Mouse (Mus musculus): Measurements from ENCODE around the gene Tdpoz1. TPM values are rescaled to one million over a fixed set of nuclear protein-coding genes. Genes with fewer than 3 reads are reported as not detected.
"Not testable (repeated sequence)": the region's sequence is repeated elsewhere in the genome, so short reads cannot be mapped to it uniquely, and the experiment has no call there.

Tdpoz1 gene
- polyA plus RNA-seq (2012; ENCODE audit: insufficient read depth, low replicate concordance) = not detected in 2 replicates

GRCm38 (mm10) chr3:93676210-93676609, at the start of gene Tdpoz1:
TSS of gene Tdpoz1 (minus strand) at chr3:93676310.
- H3K36me3 ChIP-seq (replicated peaks; ENCODE audit: low read length); H3K9me3 ChIP-seq; H3K4me3 ChIP-seq (replicated peaks); H3K4me1 ChIP-seq; H3K27me3 ChIP-seq (replicated peaks): not testable (repeated sequence)

- H3K36me3 ChIP-seq (replicated peaks; ENCODE audit: low read length); H3K4me3 ChIP-seq (replicated peaks); H3K4me1 ChIP-seq; H3K27me3 ChIP-seq (replicated peaks); H3K9me3 ChIP-seq: not testable (repeated sequence)
Observed at GRCm38 (mm10) chr3:93708969-93709637, 33.0 kb upstream of the Tdpoz1 start.

GRCm38 (mm10) chr3:93692970-93693369, 16.9 kb upstream of the Tdpoz1 start, which contains the start of gene Gm37596:
TSS of gene Gm37596 (minus strand) at chr3:93693070.
- not testable (repeated sequence) for H3K27me3 ChIP-seq (replicated peaks); H3K4me3 ChIP-seq (replicated peaks); H3K9me3 ChIP-seq; H3K4me1 ChIP-seq; H3K36me3 ChIP-seq (replicated peaks; ENCODE audit: low read length)

GRCm38 (mm10) chr3:93670805-93671503, 5.2 kb downstream of the Tdpoz1 start:
- not testable (repeated sequence) for H3K36me3 ChIP-seq (replicated peaks; ENCODE audit: low read length); H3K4me3 ChIP-seq (replicated peaks); H3K27me3 ChIP-seq (replicated peaks); H3K9me3 ChIP-seq; H3K4me1 ChIP-seq

- H3K4me1 ChIP-seq = no peaks in the 10 kb centered on the region
- no peak overlapping the region for H3K4me3 ChIP-seq (replicated peaks)
- H3K36me3 ChIP-seq (replicated peaks; ENCODE audit: low read length) = no peaks in the 10 kb centered on the region
- H3K9me3 ChIP-seq = peaks cover 9% of the 10 kb centered on the region; the same call in 1 of the 2 replicates
- TF ChIP-seq GATA1 (IDR thresholded peaks at IDR 0.05; ENCODE audit: borderline replicate concordance, low read length) = no peak
- H3K27me3 ChIP-seq (replicated peaks) = no peaks in the 10 kb centered on the region
Observed at GRCm38 (mm10) chr3:93654260-93654659, 21.9 kb downstream of the Tdpoz1 start.

- TF ChIP-seq GATA1 (IDR thresholded peaks at IDR 0.05; ENCODE audit: borderline replicate concordance, low read length) = no peak
- TF ChIP-seq FLI1 (IDR thresholded peaks at IDR 0.05; ENCODE audit: low read length) = no peak
- no peaks in the 10 kb centered on the region for H3K4me1 ChIP-seq
- H3K9me3 ChIP-seq = peaks cover 9% of the 10 kb centered on the region; the same call in 1 of the 2 replicates
- H3K36me3 ChIP-seq (replicated peaks; ENCODE audit: low read length) = no peaks in the 10 kb centered on the region
- no peaks in the 10 kb centered on the region for H3K27me3 ChIP-seq (replicated peaks)
- H3K4me3 ChIP-seq (replicated peaks) = no peak within 1 kb of the TSS
Observed at GRCm38 (mm10) chr3:93652586-93652985, 23.5 kb downstream of the Tdpoz1 start, which contains the start of gene Tdpoz2. TSS of gene Tdpoz2 (minus strand) at chr3:93652686.

GRCm38 (mm10) chr3:93630917-93631714, 45.0 kb downstream of the Tdpoz1 start:
- not testable (repeated sequence) for H3K36me3 ChIP-seq (replicated peaks; ENCODE audit: low read length); H3K4me1 ChIP-seq; H3K4me3 ChIP-seq (replicated peaks); H3K27me3 ChIP-seq (replicated peaks); H3K9me3 ChIP-seq

Other genes with a start within 250 kb of the Tdpoz1 start
- gene Tchh, start 234.0 kb downstream of the Tdpoz1 start, polyA plus RNA-seq (2012; ENCODE audit: insufficient read depth, low replicate concordance) = not detected in 2 replicates
- gene Tchhl1, start 207.6 kb downstream of the Tdpoz1 start, polyA plus RNA-seq (2012; ENCODE audit: insufficient read depth, low replicate concordance) = not detected in 2 replicates
- gene S100a11, start 155.8 kb downstream of the Tdpoz1 start, polyA plus RNA-seq (2012; ENCODE audit: insufficient read depth, low replicate concordance) = 4.3 and 39.4 TPM in 2 replicates
- 22.4 and 116 TPM in 2 replicates for gene S100a10, start 121.2 kb downstream of the Tdpoz1 start, polyA plus RNA-seq (2012; ENCODE audit: insufficient read depth, low replicate concordance)
- gene Tdpoz2, start 23.6 kb downstream of the Tdpoz1 start, polyA plus RNA-seq (2012; ENCODE audit: insufficient read depth, low replicate concordance) = 2.1 TPM in 1 of 2 replicates, not detected in the other
- gene Gm37596, start 16.8 kb upstream of the Tdpoz1 start, polyA plus RNA-seq (2012; ENCODE audit: insufficient read depth, low replicate concordance) = not detected in 2 replicates
- not detected in 2 replicates for gene Gm5773, start 96.7 kb upstream of the Tdpoz1 start, polyA plus RNA-seq (2012; ENCODE audit: insufficient read depth, low replicate concordance)
- not detected in 2 replicates for gene Tdpoz4, start 120.1 kb upstream of the Tdpoz1 start, polyA plus RNA-seq (2012; ENCODE audit: insufficient read depth, low replicate concordance)
- not detected in 2 replicates for gene Tdpoz3, start 149.7 kb upstream of the Tdpoz1 start, polyA plus RNA-seq (2012; ENCODE audit: insufficient read depth, low replicate concordance)